Mouse (Mus musculus) macrophage (primary cell): ENCODE data around the gene Olfr1442. TPM values are rescaled to one million over a fixed set of nuclear protein-coding genes. Genes with fewer than 3 reads are reported as not detected.
"Not testable (repeated sequence)": the region's sequence is repeated elsewhere in the genome, so short reads cannot be mapped to it uniquely, and the experiment has no call there.

Source experiments
- H3K27ac ChIP-seq: fragments of 350-480 bp; formaldehyde crosslinking; 2 replicates; pipeline ENCODE4 v1.9.0; 2021
- H3K36me3 ChIP-seq: fragments of 350-480 bp; formaldehyde crosslinking; 2 replicates; pipeline ENCODE4 v1.9.0; 2021; ENCODE audit errors: inconsistent target
- H3K4me3 ChIP-seq: fragments of 350-480 bp; formaldehyde crosslinking; 2 replicates; pipeline ENCODE4 v1.9.0; 2021; ENCODE audit errors: inconsistent target
- H3K79me2 ChIP-seq: fragments of 350-480 bp; formaldehyde crosslinking; 2 replicates; pipeline ENCODE4 v1.9.0; 2021; ENCODE audit errors: inconsistent target
- WGBS: methylation state at CpG from one replicate; pipeline ENCODE4 v1.1.7; 2026; ENCODE audit warnings: inconsistent platforms; ENCODE audit not compliant: missing documents; 5-methylcytosine and 5-hydroxymethylcytosine counted together
- polyA plus RNA-seq: library from polyadenylated mRNA; stranded (reverse); fragments of 250-400 nt; gene quantifications from 3 replicates; pipeline ENCODE4 v1.2.4, GENCODE M21; 2018; ENCODE audit warnings: inconsistent platforms

The Olfr1442 gene
- polyA plus RNA-seq, 1 experiment from 2014 or later: not detected

GRCm38 (mm10) chr19:12708986-12709385 lies 38.7 kb downstream of the Olfr1442 start:
- Histone ChIP-seq H3K4me3 (no peak overlapping the region), H3K36me3 (no peaks in the 10 kb centered on the region), H3K27ac (no peak overlapping the region), H3K79me2 (no peaks in the 10 kb centered on the region)

GRCm38 (mm10) chr19:12719189-12719588 lies 49.0 kb downstream of the Olfr1442 start:
- Histone ChIP-seq H3K36me3 (no peaks in the 10 kb centered on the region), H3K27ac (no peak overlapping the region), H3K4me3 (no peak overlapping the region), H3K79me2 (no peaks in the 10 kb centered on the region)
- WGBS: 82% methylated on average over 6 of the region's 6 CpGs

DNA sequence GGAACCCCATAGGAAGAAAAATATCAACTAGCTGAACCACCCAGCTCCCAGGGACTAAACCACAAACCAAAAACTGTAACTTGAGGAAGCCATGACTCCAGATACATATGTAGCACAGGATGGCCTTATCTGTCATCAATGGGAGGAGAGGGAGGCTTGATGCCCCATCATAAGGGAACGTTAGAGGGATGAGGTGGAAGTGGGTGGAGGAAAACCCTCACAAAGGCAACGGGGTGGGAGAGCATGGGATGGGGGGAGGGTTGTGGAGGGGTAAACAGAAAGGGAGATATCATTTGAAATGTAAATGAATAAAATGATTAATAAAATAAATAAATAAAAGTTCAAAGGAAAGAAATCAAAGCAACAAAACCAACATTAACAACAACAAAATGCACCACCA lies 50.2 kb downstream of the Olfr1442 start:
- 49% methylated on average over 2 of the region's 2 CpGs for WGBS
- H3K36me3 ChIP-seq: no peaks in the 10 kb centered on the region
- H3K4me3 ChIP-seq: no peak overlapping the region
- H3K27ac ChIP-seq: no peak overlapping the region
- no peaks in the 10 kb centered on the region for H3K79me2 ChIP-seq

DNA sequence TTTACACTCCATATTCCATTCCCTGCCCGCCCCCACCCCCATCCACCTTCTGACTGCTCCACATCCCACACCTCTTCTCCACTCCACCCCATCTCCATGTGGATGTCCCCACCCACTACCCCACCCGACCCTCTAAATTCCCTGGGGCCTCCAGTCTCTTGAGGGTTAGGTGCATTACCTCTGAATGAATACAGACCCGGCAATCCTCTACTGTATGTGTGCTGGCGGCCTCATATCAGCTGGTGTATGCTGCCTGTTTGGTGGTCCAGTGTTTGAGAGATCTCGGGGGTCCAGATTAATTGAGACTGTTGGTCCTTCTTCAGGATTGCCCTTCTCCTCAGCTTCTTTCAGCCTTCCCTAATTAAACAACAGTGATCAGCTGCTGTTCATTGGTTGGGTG lies 50.7 kb downstream of the Olfr1442 start:
- not testable (repeated sequence) for H3K27ac ChIP-seq, H3K36me3 ChIP-seq, H3K79me2 ChIP-seq, H3K4me3 ChIP-seq
- 94% methylated on average over 3 of the region's 5 CpGs for WGBS

DNA sequence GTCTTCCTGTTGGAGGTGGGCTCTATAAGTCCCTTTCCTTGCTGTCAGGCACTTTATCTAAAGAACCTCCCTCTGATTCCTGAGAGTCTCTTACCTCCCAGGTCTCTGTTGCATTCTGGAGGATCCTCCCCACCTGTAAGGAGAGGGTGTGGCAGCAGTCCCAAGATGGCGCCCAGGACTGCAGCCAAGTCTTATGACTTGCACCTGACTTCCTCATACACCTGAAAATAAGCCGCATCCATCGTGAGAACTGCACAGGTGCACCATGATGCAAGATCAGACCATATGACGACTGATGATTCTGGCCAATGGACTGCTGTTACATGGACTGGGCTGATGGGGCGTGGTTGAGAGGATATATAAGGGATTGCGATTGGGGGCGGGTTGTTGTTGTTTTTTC lies 51.4 kb downstream of the Olfr1442 start:
- not testable (repeated sequence) for H3K4me3 ChIP-seq, H3K79me2 ChIP-seq, H3K27ac ChIP-seq, H3K36me3 ChIP-seq
- WGBS: 90% methylated on average over 6 of the region's 7 CpGs

DNA sequence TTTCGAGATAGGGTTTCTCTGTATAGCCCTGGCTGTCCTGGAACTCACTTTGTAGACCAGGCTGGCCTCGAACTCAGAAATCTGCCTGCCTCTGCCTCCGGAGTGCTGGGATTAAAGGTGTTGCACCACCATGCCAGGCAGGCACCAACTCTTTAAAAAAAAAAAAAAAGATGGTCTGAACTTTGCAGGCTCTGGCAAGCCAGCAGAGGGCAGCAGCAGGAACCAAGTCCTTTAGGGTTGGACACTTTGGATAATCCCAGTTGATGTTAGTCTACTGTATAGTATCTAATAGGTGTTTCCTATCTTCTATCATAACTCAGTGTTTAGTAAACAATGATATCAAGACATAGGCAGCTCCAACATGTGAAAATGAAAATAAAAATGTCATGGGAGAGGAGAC lies 52.1 kb downstream of the Olfr1442 start:
- H3K36me3 ChIP-seq: no peaks in the 10 kb centered on the region
- no peak overlapping the region for H3K27ac ChIP-seq
- no peak overlapping the region for H3K4me3 ChIP-seq
- no peaks in the 10 kb centered on the region for H3K79me2 ChIP-seq
- WGBS: no CpG with 5 or more reads among the region's 3 CpGs

DNA sequence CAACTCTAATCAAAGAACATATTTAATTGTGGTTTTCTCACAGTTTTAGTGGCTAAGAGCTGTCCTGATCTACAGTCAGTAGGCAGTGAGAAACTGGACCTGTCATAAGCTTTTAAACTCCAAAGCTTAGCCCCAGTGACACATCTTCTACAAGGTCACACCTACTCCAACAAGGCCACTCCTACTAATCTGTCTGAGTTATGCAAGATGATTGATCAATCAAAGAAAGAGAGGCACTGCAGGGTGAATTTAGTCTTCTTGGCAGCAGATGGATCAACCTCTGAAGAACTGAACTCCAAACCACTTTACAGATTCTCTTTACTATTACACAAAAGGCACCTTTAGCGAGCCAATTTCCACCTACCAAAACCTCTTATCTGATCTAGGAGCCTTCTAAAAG lies 55.6 kb downstream of the Olfr1442 start:
- 88% methylated on average over 1 of the region's 1 CpGs for WGBS
- no peak overlapping the region for H3K4me3 ChIP-seq
- H3K36me3 ChIP-seq: no peaks in the 10 kb centered on the region
- H3K79me2 ChIP-seq: no peaks in the 10 kb centered on the region
- H3K27ac ChIP-seq: no peak overlapping the region

Other genes with a start within 250 kb of the Olfr1442 start
- not detected in 3 replicates for gene Pfpl, start 242.5 kb upstream of the Olfr1442 start, polyA plus RNA-seq
- 2,177 to 2,766 TPM (median 2,684 TPM) in 3 replicates for gene Mpeg1, start 209.7 kb upstream of the Olfr1442 start, polyA plus RNA-seq
- 17.5 to 35.6 TPM (median 30.8 TPM) in 3 replicates for gene Dtx4, start 169.0 kb upstream of the Olfr1442 start, polyA plus RNA-seq
- gene Fam111a, start 124.7 kb upstream of the Olfr1442 start, polyA plus RNA-seq: 55.9 to 176 TPM (median 125 TPM) in 3 replicates
- not detected in 3 replicates for gene Gm4952, start 70.5 kb upstream of the Olfr1442 start, polyA plus RNA-seq
- not detected in 3 replicates for gene Glyat, start 37.1 kb upstream of the Olfr1442 start, polyA plus RNA-seq
- not detected in 3 replicates for gene Olfr1443, start 7.7 kb downstream of the Olfr1442 start, polyA plus RNA-seq
- gene Keg1, start 25.3 kb downstream of the Olfr1442 start, polyA plus RNA-seq: not detected in 3 replicates
- gene Cntf, start 95.2 kb downstream of the Olfr1442 start, polyA plus RNA-seq: 0.42 to 0.85 TPM (median 0.52 TPM) in 3 replicates
- 50.8 to 76.2 TPM (median 59.4 TPM) in 3 replicates for gene Zfp91, start 125.7 kb downstream of the Olfr1442 start, polyA plus RNA-seq
- 84.8 to 185 TPM (median 109 TPM) in 3 replicates for gene Lpxn, start 125.8 kb downstream of the Olfr1442 start, polyA plus RNA-seq
- gene Gm5244, start 176.2 kb downstream of the Olfr1442 start, polyA plus RNA-seq: not detected in 3 replicates
- 0.14 to 0.44 TPM (median 0.25 TPM) in 3 replicates for gene Olfr1444, start 186.8 kb downstream of the Olfr1442 start, polyA plus RNA-seq
- not detected in 3 replicates for gene Olfr1445, start 213.4 kb downstream of the Olfr1442 start, polyA plus RNA-seq
- not detected in 3 replicates for gene Olfr1446, start 223.1 kb downstream of the Olfr1442 start, polyA plus RNA-seq
- gene Olfr1447, start 233.3 kb downstream of the Olfr1442 start, polyA plus RNA-seq: not detected in 3 replicates